ENCODE assay signal across 16 mouse cellular contexts in genomic region chr12:92365926-92366325, GRCm38 (mm10).
"Had no signal": no experiment of that assay in that cellular context is flagged by ENCODE, and none has a peak within 500 bp of the region (broad histone marks: within the 10 kb centered on the region; RNA-seq: fewer than 3 reads in every experiment).

No protein-coding gene starts in this region.

- H3K4me1 ChIP-seq: neural tube, embryonic 12.5 days; neural tube, embryonic 13.5 days; neural tube, embryonic 15.5 days; stomach, embryonic 15.5 days had no signal

- H3K27ac ChIP-seq: neural tube, embryonic 12.5 days; neural tube, embryonic 13.5 days; neural tube, embryonic 15.5 days; stomach, embryonic 15.5 days; stomach, postnatal 0 days had no signal

- H3K27me3 ChIP-seq: neural tube, embryonic 12.5 days; neural tube, embryonic 13.5 days; neural tube, embryonic 15.5 days; stomach, embryonic 15.5 days had no signal

- H3K4me3 ChIP-seq: neural tube, embryonic 12.5 days; neural tube, embryonic 13.5 days; neural tube, embryonic 15.5 days; stomach, embryonic 15.5 days had no signal

- H3K4me2 ChIP-seq: neural tube, embryonic 12.5 days; neural tube, embryonic 13.5 days; neural tube, embryonic 15.5 days; stomach, embryonic 15.5 days had no signal

- H3K36me3 ChIP-seq: neural tube, embryonic 12.5 days; neural tube, embryonic 13.5 days; neural tube, embryonic 15.5 days; stomach, embryonic 15.5 days had no signal

- DNase-seq: right cerebral cortex, adult 18-20 months; right cerebral cortex, postnatal 14 days; right cerebral cortex, postnatal 25 days; right cerebral cortex, postnatal 4 days; spleen, adult 18-20 months; thymus, adult 18-20 months; thymus, adult 2 months; thymus, postnatal 14 days; thymus, postnatal 25 days; thymus, postnatal 36 days; thymus, postnatal 4 days had no signal

- H3K9me3 ChIP-seq: neural tube, embryonic 12.5 days; neural tube, embryonic 13.5 days; neural tube, embryonic 15.5 days; stomach, embryonic 15.5 days had no signal

- H3K9ac ChIP-seq: neural tube, embryonic 12.5 days; neural tube, embryonic 13.5 days; neural tube, embryonic 15.5 days; stomach, embryonic 15.5 days had no signal
